11 mouse cellular contexts compared by ENCODE assay signal in the genomic region with DNA sequence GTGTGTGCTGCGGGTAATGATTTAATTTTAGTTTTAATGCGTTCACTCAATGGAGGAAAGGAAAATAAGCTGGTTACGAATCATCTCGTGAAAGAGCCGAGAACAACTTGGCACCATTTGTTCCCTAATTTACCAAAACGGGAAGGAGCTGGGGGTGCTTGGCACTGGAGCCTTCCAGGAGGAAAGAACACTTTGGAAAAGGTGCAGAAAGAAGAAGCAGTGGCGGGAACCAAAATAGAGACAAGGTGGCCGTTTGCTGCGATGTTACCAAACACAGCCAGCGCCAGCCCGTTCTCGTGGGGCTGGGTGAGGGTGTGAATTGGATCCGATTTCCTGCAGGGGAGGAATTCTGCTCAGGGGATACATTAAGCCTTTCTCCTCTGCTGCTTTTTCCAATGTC. TPM values are rescaled to one million over a fixed set of nuclear protein-coding genes. Genes with fewer than 3 reads are reported as not detected.
DNase-seq lines count a peak whose midpoint lies in the region; ATAC-seq lines count a peak whose summit lies in the region.
"Had no signal": no experiment of that assay in that cellular context is flagged by ENCODE, and none has a peak within 500 bp of the region (broad histone marks: within the 10 kb centered on the region; RNA-seq: fewer than 3 reads in every experiment).

No protein-coding gene starts in this region.

- no peaks in the 10 kb centered on the region for H3K9me3 ChIP-seq in heart, embryonic 10.5 days
- H3K9me3 ChIP-seq in forebrain, embryonic 12.5 days: no peaks in the 10 kb centered on the region
- no peaks in the 10 kb centered on the region for H3K9me3 ChIP-seq in midbrain, embryonic 14.5 days (ENCODE audit: control insufficient read depth, low read length)

- WGBS in heart, embryonic 10.5 days: 23% methylated on average over 13 of the region's 13 CpGs
- WGBS in forebrain, embryonic 12.5 days: 39% methylated on average over 13 of the region's 13 CpGs
- WGBS in midbrain, embryonic 14.5 days: 49% methylated on average over 13 of the region's 13 CpGs

- H3K9ac ChIP-seq in forebrain, embryonic 12.5 days: peak overlapping the region; percentile 13; the same call in 1 of the 2 replicates
- no peak overlapping the region; the same call in 1 of the 2 replicates for H3K9ac ChIP-seq in midbrain, embryonic 14.5 days (replicated peaks; ENCODE audit: low read length)

- peaks cover 16% of the 10 kb centered on the region for H3K4me1 ChIP-seq in heart, embryonic 10.5 days
- H3K4me1 ChIP-seq in forebrain, embryonic 12.5 days: peaks cover 44% of the 10 kb centered on the region
- H3K4me1 ChIP-seq in midbrain, embryonic 14.5 days (ENCODE audit: control insufficient read depth, insufficient read depth, low read length): peaks cover 19% of the 10 kb centered on the region

- no peak overlapping the region for H3K27ac ChIP-seq in heart, embryonic 10.5 days
- H3K27ac ChIP-seq in forebrain, embryonic 12.5 days: peak overlapping the region; percentile 84
- H3K27ac ChIP-seq in midbrain, embryonic 14.5 days (replicated peaks; ENCODE audit: low read depth, low read length): peak overlapping the region; percentile 66

- no peaks in the 10 kb centered on the region for H3K36me3 ChIP-seq in heart, embryonic 10.5 days
- H3K36me3 ChIP-seq in forebrain, embryonic 12.5 days (replicated peaks): no peaks in the 10 kb centered on the region
- no peaks in the 10 kb centered on the region for H3K36me3 ChIP-seq in midbrain, embryonic 14.5 days (ENCODE audit: control insufficient read depth, insufficient read depth, low read length)

- 0 out of 2 replicates have a peak overlapping the region, but pooled peaks have one; percentile 12 for H3K4me3 ChIP-seq in heart, embryonic 10.5 days
- H3K4me3 ChIP-seq in forebrain, embryonic 12.5 days (replicated peaks): no peak overlapping the region
- no peak overlapping the region for H3K4me3 ChIP-seq in midbrain, embryonic 14.5 days (replicated peaks; ENCODE audit: low read depth, low read length)

- no peak for ATAC-seq in forebrain, embryonic 12.5 days (ENCODE audit: low FRiP score)
- ATAC-seq in midbrain, embryonic 14.5 days (ENCODE audit: low FRiP score, low TSS enrichment): no peak

- DNase-seq in heart, embryonic 10.5 days (ENCODE audit: low spot score): no peak
- DNase-seq in heart, adult 11 months: no peak
- peak; percentile 63 for DNase-seq in layer of hippocampus, adult 9-11 months
- peak; percentile 50 for DNase-seq in midbrain, embryonic 14.5 days
- DNase-seq in adrenal gland, adult (ENCODE audit: inconsistent age in 2 of 2, low spot score in 1 of 2): no peak
- no peak for DNase-seq in kidney, adult 11 months
- DNase-seq in urinary bladder, postnatal 4 days (ENCODE audit: low spot score in 2 of 2): no peak
- DNase-seq: cerebellum, adult 8-10 months; gastrocnemius, postnatal 14 days; kidney, adult 2 months had no signal

- peaks cover 10% of the 10 kb centered on the region; the same call in 1 of the 2 replicates for H3K27me3 ChIP-seq in heart, embryonic 10.5 days (ENCODE audit: insufficient read depth, poor library complexity, severe bottlenecking)
- 0 out of 2 replicates have a peak, but pooled peaks cover 5% of the 10 kb centered on the region for H3K27me3 ChIP-seq in forebrain, embryonic 12.5 days
- no peaks in the 10 kb centered on the region for H3K27me3 ChIP-seq in midbrain, embryonic 14.5 days (ENCODE audit: control insufficient read depth, insufficient read depth, low read length)

- H3K4me2 ChIP-seq in forebrain, embryonic 12.5 days: peak overlapping the region; percentile 19
- H3K4me2 ChIP-seq in midbrain, embryonic 14.5 days (ENCODE audit: low read length): peak overlapping the region; percentile 12; the same call in 1 of the 2 replicates

RNA-seq across cellular contexts. Expression of gene Chst8, which starts 38.5 kb away (rescaled TPM):
- polyA plus RNA-seq in heart, embryonic 10.5 days (2016; fragmentation: Nextera tagmentation; extraction: Ambion mirVana): 1.4 and 2.1 TPM in 2 replicates
- polyA plus RNA-seq in forebrain, embryonic 12.5 days (2016; fragmentation: Nextera tagmentation; extraction: Ambion mirVana): 13.5 and 15.9 TPM in 2 replicates
- polyA plus RNA-seq in midbrain, embryonic 14.5 days (2014; fragmentation: Nextera tagmentation; extraction: Ambion mirVana): 14.7 and 14.9 TPM in 2 replicates

Comparison
In these comparisons a context has a peak if more than half of its experiments do, and no peak if none do; other contexts are left out.
1. DNase-seq: peak in layer of hippocampus, adult 9-11 months (single experiment) and midbrain, embryonic 14.5 days (single experiment); none in heart, embryonic 10.5 days (single experiment), heart, adult 11 months (single experiment), adrenal gland, adult (0 of 2), kidney, adult 11 months (single experiment) and urinary bladder, postnatal 4 days (0 of 2).